Mouse (Mus musculus): ENCODE measurements at regions not wholly inside any gene's neighbourhood (a gene's known extent, or its start where the extent isn't known, plus 50 kb on each side); places are given as distances from the start of the nearest gene placed in this dataset.

DNA sequence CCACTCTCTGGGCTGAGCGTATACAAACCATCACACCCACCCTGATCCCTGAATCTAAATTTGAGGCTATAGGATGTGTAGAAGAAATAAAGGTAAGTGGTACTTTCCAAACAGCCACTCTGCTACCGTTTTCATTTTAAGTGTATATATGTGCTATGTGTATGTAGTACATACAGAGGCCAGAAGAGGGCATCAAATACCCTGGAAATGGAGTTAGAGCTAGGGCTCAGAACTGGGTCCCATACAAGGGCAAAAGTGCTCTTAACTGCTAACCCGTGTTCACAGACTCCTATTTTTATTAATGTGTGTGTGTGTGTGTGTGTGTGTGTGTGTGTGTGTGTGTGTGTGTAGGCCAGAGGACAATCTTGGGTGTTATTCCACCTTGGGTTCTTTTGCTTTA is 51.6 kb upstream of the Lrfn2 start:
- no peak for DNase-seq (ENCODE audit: low spot score in 2 of 2)

DNA sequence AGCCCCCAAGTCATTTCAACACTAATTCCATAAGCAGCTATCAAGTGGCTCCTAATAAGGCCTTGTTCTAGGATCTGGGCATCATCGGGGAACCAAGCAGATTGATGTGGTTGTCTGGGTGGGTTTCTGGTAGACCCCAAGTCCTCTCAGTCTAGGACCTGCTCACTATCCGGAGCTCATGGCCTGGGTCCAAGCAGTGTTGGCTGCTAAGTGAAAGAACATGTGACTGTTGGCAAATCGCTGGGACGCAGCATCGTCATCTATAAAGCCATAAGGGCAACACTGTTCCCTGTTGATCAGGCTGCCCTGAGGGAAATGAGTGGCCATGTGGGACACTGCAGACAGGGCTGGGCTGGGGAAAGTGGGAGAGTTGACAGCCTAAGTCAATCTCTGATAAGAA is 50.2 kb upstream of the Lrfn2 start:
- peak; percentile 8 to 13 for DNase-seq (ENCODE audit: low spot score in 2 of 2)

Measured in layer of hippocampus, postnatal 14 days (tissue).